8 mouse cellular contexts compared by ENCODE assay signal in genomic region chr7:131800416-131801045, GRCm38 (mm10).
DNase-seq lines count a peak whose midpoint lies in the region; ATAC-seq lines count a peak whose summit lies in the region.

No protein-coding gene starts in this region.

- 54% methylated on average over 6 of the region's 6 CpGs for whole genome bisulfite sequencing in hindbrain, embryonic 13.5 days
- 51% methylated on average over 6 of the region's 6 CpGs for WGBS in hindbrain, embryonic 12.5 days
- 25% methylated on average over 6 of the region's 6 CpGs for WGBS in neural tube, embryonic 11.5 days

- intact Hi-C loops in heart, postnatal 36 days (cut with DNase I): no loop called here

- no peak for ATAC-seq in hindbrain, embryonic 13.5 days (ENCODE audit: low FRiP score)
- ATAC-seq in hindbrain, embryonic 12.5 days (ENCODE audit: low FRiP score): no peak
- ATAC-seq in neural tube, embryonic 11.5 days (ENCODE audit: insufficient read depth, low FRiP score, low TSS enrichment): no peak

- DNase-seq in adrenal gland, adult 2 months: peak; percentile 26
- peak; percentile 11 for DNase-seq in kidney, adult 18-20 months
- DNase-seq in neural tube, embryonic 11.5 days (ENCODE audit: low spot score): peak; percentile 74
- DNase-seq in left cerebral cortex, adult 9 months (ENCODE audit: low spot score in 2 of 2): no peak
- no peak for DNase-seq in heart, postnatal 36 days
- DNase-seq in natural killer cell, adult 2 months (ENCODE audit: low spot score in 2 of 2): no peak

- peak overlapping the region; percentile 35; the same call in 1 of the 2 replicates for H3K27ac ChIP-seq in hindbrain, embryonic 13.5 days
- H3K27ac ChIP-seq in hindbrain, embryonic 12.5 days: no peak overlapping the region; the same call in 1 of the 2 replicates
- no peak overlapping the region for H3K27ac ChIP-seq in neural tube, embryonic 11.5 days (ENCODE audit: low read depth, low read length)

- peak overlapping the region; percentile 6; the same call in 1 of the 2 replicates for H3K9ac ChIP-seq in hindbrain, embryonic 13.5 days
- no peak overlapping the region for H3K9ac ChIP-seq in hindbrain, embryonic 12.5 days
- no peak overlapping the region for H3K9ac ChIP-seq in neural tube, embryonic 11.5 days (ENCODE audit: low read length)

- peaks cover 28% of the 10 kb centered on the region for H3K27me3 ChIP-seq in hindbrain, embryonic 13.5 days
- peaks cover 23% of the 10 kb centered on the region for H3K27me3 ChIP-seq in hindbrain, embryonic 12.5 days
- H3K27me3 ChIP-seq in neural tube, embryonic 11.5 days (ENCODE audit: control insufficient read depth, insufficient read depth, low read length): peaks cover 8% of the 10 kb centered on the region; the same call in 1 of the 2 replicates

- no peaks in the 10 kb centered on the region for H3K9me3 ChIP-seq in hindbrain, embryonic 13.5 days
- H3K9me3 ChIP-seq in hindbrain, embryonic 12.5 days (replicated peaks): no peaks in the 10 kb centered on the region
- H3K9me3 ChIP-seq in neural tube, embryonic 11.5 days (ENCODE audit: control insufficient read depth, low read length): no peaks in the 10 kb centered on the region

- H3K36me3 ChIP-seq in hindbrain, embryonic 13.5 days: no peaks in the 10 kb centered on the region
- no peaks in the 10 kb centered on the region for H3K36me3 ChIP-seq in hindbrain, embryonic 12.5 days
- H3K36me3 ChIP-seq in neural tube, embryonic 11.5 days (ENCODE audit: control insufficient read depth, insufficient read depth, low read length): no peaks in the 10 kb centered on the region

- H3K4me3 ChIP-seq in hindbrain, embryonic 13.5 days: no peak overlapping the region
- H3K4me3 ChIP-seq in hindbrain, embryonic 12.5 days: no peak overlapping the region
- no peak overlapping the region for H3K4me3 ChIP-seq in neural tube, embryonic 11.5 days (ENCODE audit: low read depth, low read length)

- no peak overlapping the region for H3K4me2 ChIP-seq in hindbrain, embryonic 13.5 days
- no peak overlapping the region for H3K4me2 ChIP-seq in hindbrain, embryonic 12.5 days (replicated peaks)
- H3K4me2 ChIP-seq in neural tube, embryonic 11.5 days (ENCODE audit: low read depth): no peak overlapping the region

- peaks cover 20% of the 10 kb centered on the region for H3K4me1 ChIP-seq in hindbrain, embryonic 13.5 days (replicated peaks)
- H3K4me1 ChIP-seq in hindbrain, embryonic 12.5 days: peaks cover 12% of the 10 kb centered on the region
- H3K4me1 ChIP-seq in neural tube, embryonic 11.5 days (ENCODE audit: control insufficient read depth, insufficient read depth, low read length): peaks cover 16% of the 10 kb centered on the region

Comparison
In these comparisons a context has a peak if more than half of its experiments do, and no peak if none do; other contexts are left out.
1. DNase-seq: peak in adrenal gland, adult 2 months (single experiment), kidney, adult 18-20 months (single experiment) and neural tube, embryonic 11.5 days (single experiment); none in left cerebral cortex, adult 9 months (0 of 2), heart, postnatal 36 days (0 of 2) and natural killer cell, adult 2 months (0 of 2).